Mouse (Mus musculus): ENCODE measurements around the gene Sprr2a2.
"Not testable (repeated sequence)": the region's sequence is repeated elsewhere in the genome, so short reads cannot be mapped to it uniquely, and the experiment has no call there.

The Sprr2a2 gene

DNA sequence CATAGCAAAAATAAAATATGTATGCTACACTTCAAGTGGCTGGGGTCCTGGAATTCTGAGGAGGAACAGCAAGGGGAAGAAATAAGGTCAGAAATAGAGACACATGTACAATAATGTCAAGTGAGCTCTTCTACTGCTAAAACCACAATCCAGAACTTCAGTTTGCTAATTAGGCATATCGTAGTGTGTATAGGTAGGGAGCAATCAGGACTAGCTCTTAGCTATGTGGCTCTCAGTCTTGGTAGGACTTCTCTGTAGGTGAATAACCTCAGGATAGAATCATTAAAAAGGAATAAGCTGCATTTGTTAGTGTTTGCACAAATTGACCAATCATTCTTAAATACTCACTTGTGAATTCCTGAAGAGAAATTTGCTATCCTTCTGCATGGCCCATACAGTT is 58.3 kb downstream of the Sprr2a2 start:
- not testable (repeated sequence) for DNase-seq (ENCODE audit: low read depth, low spot score)

DNA sequence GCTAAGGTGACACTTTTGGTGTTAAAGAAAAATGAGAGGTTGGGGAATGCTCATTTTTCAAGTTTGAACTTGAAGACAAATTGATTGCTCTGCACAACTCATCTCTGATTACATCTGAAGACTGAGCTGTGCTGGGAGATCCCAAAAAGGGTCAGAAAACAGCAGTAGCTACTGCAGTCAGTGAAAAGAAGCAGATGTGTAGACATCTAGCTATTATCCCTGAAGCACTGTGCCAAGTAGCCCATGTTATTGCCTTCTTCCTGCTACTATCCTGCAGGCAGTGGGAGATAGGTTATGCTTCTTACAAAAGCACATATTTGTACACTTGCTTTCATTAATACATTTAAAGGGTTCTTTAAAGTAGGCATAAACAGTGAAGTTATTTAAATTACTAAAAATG is 63.9 kb downstream of the Sprr2a2 start:
- DNase-seq (ENCODE audit: low read depth, low spot score), result not testable (repeated sequence)

DNA sequence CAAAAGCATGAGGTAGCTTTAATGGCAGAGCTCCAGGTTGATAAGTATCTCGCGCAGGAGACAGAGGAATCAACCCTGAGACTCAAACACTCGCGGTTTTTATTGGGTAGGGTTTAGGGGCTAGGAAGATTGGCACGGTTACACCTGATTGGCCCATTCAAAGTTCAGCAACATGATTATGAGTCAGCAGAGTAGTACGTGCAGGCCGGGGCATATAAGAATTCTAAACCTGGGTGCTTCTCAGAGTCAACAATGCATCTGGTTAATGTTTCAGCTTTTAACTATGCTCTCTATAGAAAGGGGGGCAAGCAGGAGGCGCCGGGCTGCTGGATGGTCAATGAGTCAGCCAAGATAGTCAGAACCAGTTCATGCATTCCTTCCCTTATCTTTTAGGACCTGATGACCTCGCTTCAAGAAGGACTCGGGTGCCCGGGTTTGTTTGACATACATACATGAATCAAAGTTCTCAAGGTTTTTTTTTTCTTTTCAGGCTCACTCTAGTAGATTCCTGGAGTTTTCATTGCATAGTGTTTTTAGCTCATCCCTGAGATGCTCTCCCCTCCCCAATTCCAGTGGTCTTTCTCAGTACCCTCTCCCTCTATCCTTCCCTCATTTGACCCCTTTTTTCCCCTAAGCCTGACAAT is 65.4 kb downstream of the Sprr2a2 start:
- not testable (repeated sequence) for DNase-seq (ENCODE audit: low read depth, low spot score)

DNA sequence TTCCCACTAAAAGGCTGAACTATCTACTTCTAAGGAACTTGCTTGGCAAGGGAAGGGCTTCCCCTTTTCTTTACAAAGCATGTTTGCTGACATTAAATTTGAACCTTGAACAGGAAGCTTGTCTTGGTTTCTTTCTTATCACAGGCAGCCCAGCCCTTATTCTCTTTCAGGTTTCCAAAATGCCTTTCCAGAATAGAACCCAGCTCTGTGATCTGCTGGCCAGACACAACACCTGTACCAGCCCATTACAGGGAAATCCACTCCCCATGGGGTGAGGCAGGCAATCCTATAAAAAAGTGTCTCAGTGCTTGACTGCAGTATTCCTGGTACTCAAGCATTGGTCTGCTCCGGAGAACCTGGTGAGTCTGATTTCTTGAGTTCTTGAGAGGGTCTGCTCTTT is 69.4 kb downstream of the Sprr2a2 start, which contains the start of gene Sprr2a3:
TSS of gene Sprr2a3 (plus strand) at position 317 of the 400 bp plus-strand sequence.
- DNase-seq (ENCODE audit: low read depth, low spot score), result not testable (repeated sequence)

DNA sequence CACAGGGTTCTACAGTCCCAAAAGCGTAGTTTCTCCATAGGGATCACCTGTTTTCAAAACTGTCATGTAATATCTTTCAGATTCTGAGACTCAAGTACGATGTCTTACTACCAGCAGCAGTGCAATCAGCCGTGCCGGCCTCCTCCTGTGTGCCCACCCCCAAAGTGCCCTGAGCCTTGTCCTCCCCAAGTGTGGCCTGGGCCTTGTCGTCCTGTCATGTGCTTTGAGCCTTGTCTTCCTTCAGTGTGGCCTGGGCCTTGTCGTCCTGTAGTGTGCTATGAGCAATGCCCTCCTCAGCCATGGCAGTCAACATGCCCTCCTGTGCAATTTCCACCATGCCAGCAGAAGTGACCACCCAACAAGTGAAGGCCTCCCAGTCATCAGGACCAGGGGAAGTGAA is 72.8 kb downstream of the Sprr2a2 start:
- DNase-seq (ENCODE audit: low read depth, low spot score), result not testable (repeated sequence)

Data from ZHBTc4 (cell line).